ENCODE assay signal across 27 mouse cellular contexts in the genomic region with DNA sequence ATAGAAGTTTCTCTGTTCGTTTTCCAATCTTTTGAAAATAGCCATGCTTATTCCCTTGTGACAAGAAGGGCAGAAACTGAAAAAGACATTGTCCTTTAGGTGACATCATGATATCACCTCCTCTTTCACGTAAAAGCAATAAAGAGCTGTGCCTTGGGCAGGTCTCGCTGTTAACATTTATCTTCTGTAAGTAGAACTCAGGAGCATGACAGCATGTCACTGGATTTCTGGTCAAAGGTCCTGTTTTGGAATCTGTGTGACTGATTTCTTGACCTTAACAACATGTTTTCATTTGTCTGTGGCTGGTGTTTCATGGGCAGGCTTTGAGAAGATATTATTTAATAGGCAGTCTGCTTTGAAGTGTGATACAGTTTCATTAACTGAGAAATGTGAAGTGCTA. TPM values are rescaled to one million over a fixed set of nuclear protein-coding genes. Genes with fewer than 3 reads are reported as not detected.
DNase-seq lines count a peak whose midpoint lies in the region; ATAC-seq and TF ChIP-seq lines count a peak whose summit lies in the region.
"Had no signal": no experiment of that assay in that cellular context is flagged by ENCODE, and none has a peak within 500 bp of the region (broad histone marks: within the 10 kb centered on the region; RNA-seq: fewer than 3 reads in every experiment).

No protein-coding gene starts in this region.

- no peak overlapping the region for H3K27ac ChIP-seq in kidney, adult 2 months (ENCODE audit: insufficient read depth, low read depth, low read length)
- H3K27ac ChIP-seq in kidney, embryonic 15.5 days = no peak overlapping the region
- peak overlapping the region; percentile 64 for H3K27ac ChIP-seq in liver, postnatal 0 days (ENCODE audit: low read depth)
- peak overlapping the region; percentile 72 for H3K27ac ChIP-seq in small intestine, adult 2 months (ENCODE audit: insufficient read depth, low read depth, low read length)
- H3K27ac ChIP-seq in limb, embryonic 10.5 days = no peak overlapping the region
- H3K27ac ChIP-seq: embryonic facial prominence, embryonic 12.5 days; embryonic facial prominence, embryonic 15.5 days; gastrocnemius, adult 2 months; heart, embryonic 13.5 days; hindbrain, embryonic 14.5 days had no signal

- H3K9me3 ChIP-seq in kidney, embryonic 15.5 days (replicated peaks) = no peaks in the 10 kb centered on the region
- no peaks in the 10 kb centered on the region for H3K9me3 ChIP-seq in liver, postnatal 0 days (ENCODE audit: low read length)
- no peaks in the 10 kb centered on the region for H3K9me3 ChIP-seq in limb, embryonic 10.5 days (replicated peaks)
- H3K9me3 ChIP-seq: embryonic facial prominence, embryonic 12.5 days; embryonic facial prominence, embryonic 15.5 days; G1E; heart, embryonic 13.5 days had no signal

- H3K27me3 ChIP-seq in kidney, adult 2 months (replicated peaks; ENCODE audit: control insufficient read depth, insufficient read depth, low read length) = no peaks in the 10 kb centered on the region
- no peaks in the 10 kb centered on the region for H3K27me3 ChIP-seq in kidney, embryonic 15.5 days
- H3K27me3 ChIP-seq in liver, postnatal 0 days (ENCODE audit: insufficient read depth, low read length) = no peaks in the 10 kb centered on the region
- no peaks in the 10 kb centered on the region for H3K27me3 ChIP-seq in small intestine, adult 2 months (ENCODE audit: control insufficient read depth, insufficient read depth, low read length)
- H3K27me3 ChIP-seq in limb, embryonic 10.5 days (ENCODE audit: low read depth, poor library complexity, severe bottlenecking) = no peaks in the 10 kb centered on the region
- H3K27me3 ChIP-seq: CH12.LX; embryonic facial prominence, embryonic 12.5 days; embryonic facial prominence, embryonic 15.5 days; heart, embryonic 13.5 days; Patski had no signal

- H3K9ac ChIP-seq in kidney, embryonic 15.5 days = no peak overlapping the region
- H3K9ac ChIP-seq in liver, postnatal 0 days (replicated peaks) = no peak overlapping the region
- H3K9ac ChIP-seq: embryonic facial prominence, embryonic 12.5 days; embryonic facial prominence, embryonic 15.5 days; forebrain, postnatal 0 days; heart, embryonic 13.5 days; hindbrain, embryonic 14.5 days had no signal

- TF ChIP-seq CTCF in kidney, adult 2 months (conservative IDR thresholded peaks at IDR 0.05; ENCODE audit: insufficient read depth, insufficient read length, low read depth, low read length) = no peak
- TF ChIP-seq CTCF in liver, postnatal 0 days (IDR thresholded peaks at IDR 0.05; ENCODE audit: low read depth) = no peak
- no peak for TF ChIP-seq CTCF in small intestine, adult 2 months (IDR thresholded peaks at IDR 0.05; ENCODE audit: extremely low read depth, insufficient read length, insufficient replicate concordance, low read depth, low read length)

- H3K36me3 ChIP-seq in kidney, adult 2 months (ENCODE audit: control insufficient read depth, insufficient read depth, low read length) = no peaks in the 10 kb centered on the region
- no peaks in the 10 kb centered on the region for H3K36me3 ChIP-seq in kidney, embryonic 15.5 days
- peaks cover 3% of the 10 kb centered on the region; the same call in 1 of the 2 replicates for H3K36me3 ChIP-seq in liver, postnatal 0 days (replicated peaks; ENCODE audit: insufficient read depth, low read length)
- 0 out of 2 replicates have a peak, but pooled peaks cover 2% of the 10 kb centered on the region for H3K36me3 ChIP-seq in small intestine, adult 2 months (ENCODE audit: control insufficient read depth, insufficient read depth, low read length)
- H3K36me3 ChIP-seq in limb, embryonic 10.5 days = no peaks in the 10 kb centered on the region
- H3K36me3 ChIP-seq: embryonic facial prominence, embryonic 12.5 days; embryonic facial prominence, embryonic 15.5 days; heart, embryonic 13.5 days had no signal

- ATAC-seq in kidney, embryonic 15.5 days (replicated peaks; ENCODE audit: low FRiP score) = no peak
- ATAC-seq in liver, postnatal 0 days = peak; percentile 71
- ATAC-seq: forebrain, embryonic 14.5 days; forebrain, postnatal 0 days; Patski had no signal

- WGBS in kidney, adult 2 months = 41% methylated on average over 3 of the region's 3 CpGs
- WGBS in kidney, embryonic 15.5 days = 40% methylated on average over 3 of the region's 3 CpGs
- WGBS in liver, postnatal 0 days (ENCODE audit: insufficient replicate concordance) = 48% methylated on average over 3 of the region's 3 CpGs
- WGBS in small intestine, adult 2 months = 33% methylated on average over 3 of the region's 3 CpGs
- 62% methylated on average over 3 of the region's 3 CpGs for WGBS in limb, embryonic 10.5 days

- H3K4me1 ChIP-seq in kidney, adult 2 months (ENCODE audit: control insufficient read depth, insufficient read depth, low read length) = no peaks in the 10 kb centered on the region; the same call in 1 of the 2 replicates
- H3K4me1 ChIP-seq in kidney, embryonic 15.5 days = 0 out of 2 replicates have a peak, but pooled peaks cover 3% of the 10 kb centered on the region
- H3K4me1 ChIP-seq in liver, postnatal 0 days (ENCODE audit: insufficient read depth) = peaks cover 3% of the 10 kb centered on the region; the same call in 1 of the 2 replicates
- peaks cover 10% of the 10 kb centered on the region; the same call in 1 of the 2 replicates for H3K4me1 ChIP-seq in small intestine, adult 2 months (ENCODE audit: control insufficient read depth, insufficient read depth, insufficient read length, low read length)
- peaks cover 17% of the 10 kb centered on the region for H3K4me1 ChIP-seq in limb, embryonic 10.5 days

- TF ChIP-seq POLR2A in kidney, adult 2 months (IDR thresholded peaks at IDR 0.05; ENCODE audit: low read depth, low read length) = no peak
- TF ChIP-seq POLR2A in small intestine, adult 2 months (IDR thresholded peaks at IDR 0.05; ENCODE audit: low read depth, low read length) = no peak

- peak; percentile 20 for DNase-seq in kidney, adult 2 months
- no peak for DNase-seq in liver, postnatal 0 days
- DNase-seq in liver = no peak
- DNase-seq in right cerebral cortex, adult 2 months (ENCODE audit: low spot score in 2 of 2) = no peak
- DNase-seq in limb, embryonic 10.5 days (ENCODE audit: low spot score) = no peak
- DNase-seq: adrenal gland, postnatal 10 days; adrenal gland, postnatal 36 days; B cell, adult 2 months; cerebellum, adult 18-20 months; cerebellum, adult 9-10 months; cerebellum, postnatal 14 days; forebrain, postnatal 0 days; gastrocnemius, adult 2 months; gastrocnemius, postnatal 14 days; heart, adult 18-20 months; heart, postnatal 14 days; heart, postnatal 4 days had no signal

- no peak for TF ChIP-seq EP300 in liver, postnatal 0 days (IDR thresholded peaks at IDR 0.05; ENCODE audit: low read depth)

- H3K4me2 ChIP-seq in kidney, embryonic 15.5 days = no peak overlapping the region
- no peak overlapping the region for H3K4me2 ChIP-seq in liver, postnatal 0 days (ENCODE audit: low read depth, low read length)
- H3K4me2 ChIP-seq: embryonic facial prominence, embryonic 12.5 days; embryonic facial prominence, embryonic 15.5 days; heart, embryonic 13.5 days; hindbrain, embryonic 14.5 days had no signal

- no peak overlapping the region for H3K4me3 ChIP-seq in kidney, adult 2 months (ENCODE audit: insufficient read depth, low read depth, low read length)
- H3K4me3 ChIP-seq in kidney, embryonic 15.5 days (replicated peaks) = no peak overlapping the region
- H3K4me3 ChIP-seq in liver, postnatal 0 days (ENCODE audit: low read depth, low read length) = no peak overlapping the region
- no peak overlapping the region for H3K4me3 ChIP-seq in small intestine, adult 2 months (ENCODE audit: low read depth, low read length)
- H3K4me3 ChIP-seq in limb, embryonic 10.5 days = no peak overlapping the region
- H3K4me3 ChIP-seq: embryonic facial prominence, embryonic 12.5 days; embryonic facial prominence, embryonic 15.5 days; gastrocnemius, adult 2 months; heart, embryonic 13.5 days had no signal

RNA-seq across cellular contexts. Expression of a gene that starts 44.9 kb away (rescaled TPM):
- polyA plus RNA-seq in kidney, adult 2 months (2012; rRNA removed) = 2.3 TPM in 2 replicates
- 3.0 and 3.3 TPM in 2 replicates for polyA plus RNA-seq in kidney, embryonic 15.5 days (2015; fragmentation: Nextera tagmentation; extraction: Ambion mirVana)
- polyA plus RNA-seq in liver, postnatal 0 days (2015; fragmentation: Nextera tagmentation; extraction: Ambion mirVana) = 2.4 TPM in 2 replicates
- 2.2 and 3.7 TPM in 2 replicates for polyA plus RNA-seq in small intestine, adult 2 months (2012; rRNA removed)
- polyA plus RNA-seq in limb, embryonic 10.5 days (2016; fragmentation: Nextera tagmentation; extraction: Ambion mirVana) = 4.0 and 4.5 TPM in 2 replicates

RNA-seq across cellular contexts. Expression of a gene that starts 45.1 kb away (rescaled TPM):
- 11.2 and 12.2 TPM in 2 replicates for polyA plus RNA-seq in kidney, adult 2 months (2012; rRNA removed)
- 23.6 TPM in 2 replicates for polyA plus RNA-seq in kidney, embryonic 15.5 days (2015; fragmentation: Nextera tagmentation; extraction: Ambion mirVana)
- 8.6 TPM in 2 replicates for polyA plus RNA-seq in liver, postnatal 0 days (2015; fragmentation: Nextera tagmentation; extraction: Ambion mirVana)
- 3.2 and 5.5 TPM in 2 replicates for polyA plus RNA-seq in small intestine, adult 2 months (2012; rRNA removed)
- polyA plus RNA-seq in limb, embryonic 10.5 days (2016; fragmentation: Nextera tagmentation; extraction: Ambion mirVana) = 19.9 and 25.9 TPM in 2 replicates

Comparison
In these comparisons a context has a peak if more than half of its experiments do, and no peak if none do; other contexts are left out.
1. H3K27ac ChIP-seq: peak in liver, postnatal 0 days (single experiment) and small intestine, adult 2 months (single experiment); none in kidney, adult 2 months (single experiment), kidney, embryonic 15.5 days (single experiment) and limb, embryonic 10.5 days (single experiment).